Mouse (Mus musculus) midbrain, embryonic 14.5 days (tissue): ENCODE measurements around the gene Eme1. TPM values are rescaled to one million over a fixed set of nuclear protein-coding genes. Genes with fewer than 3 reads are reported as not detected.

Experiments used
- ATAC-seq: fragments of 200-750 bp; cut with Nextera tagmentation; 2 replicates; pipeline ENCODE4 v1.8.0; 2017; ENCODE audit warnings: moderate number of reproducible peaks, moderate library complexity; ENCODE audit not compliant: low FRiP score, low TSS enrichment
- DNase-seq: peaks from one replicate; pipeline ENCODE4 v3.0.0-alpha.2; 2015
- H3K27ac ChIP-seq: fragments of 300-500 bp; sonication (generic); replicated peaks from 2 replicates; pipeline ENCODE4 v1.5.1; 2014; ENCODE audit warnings: mild to moderate bottlenecking, low read depth, low read length, moderate library complexity
- H3K27me3 ChIP-seq: fragments of 300-500 bp; sonication (generic); 2 replicates; pipeline ENCODE4 v1.6.1; 2014; ENCODE audit warnings: low read length, control low read depth, mixed read lengths; ENCODE audit not compliant: control insufficient read depth, insufficient read depth
- H3K36me3 ChIP-seq: fragments of 300-500 bp; sonication (generic); 2 replicates; pipeline ENCODE4 v1.6.1; 2014; ENCODE audit warnings: low read length, control low read depth; ENCODE audit not compliant: control insufficient read depth, insufficient read depth
- H3K4me1 ChIP-seq: fragments of 300-500 bp; sonication (generic); 2 replicates; pipeline ENCODE4 v1.6.1; 2014; ENCODE audit warnings: mild to moderate bottlenecking, antibody characterized with exemption, low read length, control low read depth; ENCODE audit not compliant: control insufficient read depth, insufficient read depth
- H3K4me2 ChIP-seq: fragments of 300-500 bp; sonication (generic); 2 replicates; pipeline ENCODE4 v1.6.1; 2014; ENCODE audit warnings: mild to moderate bottlenecking, low read length, moderate library complexity
- H3K4me3 ChIP-seq: fragments of 300-500 bp; sonication (generic); replicated peaks from 2 replicates; pipeline ENCODE4 v1.5.1; 2014; ENCODE audit warnings: low read depth, low read length
- H3K9ac ChIP-seq: fragments of 300-500 bp; sonication (generic); replicated peaks from 2 replicates; pipeline ENCODE4 v1.6.1; 2014; ENCODE audit warnings: mild to moderate bottlenecking, low read length, moderate library complexity
- H3K9me3 ChIP-seq: fragments of 300-500 bp; sonication (generic); 2 replicates; pipeline ENCODE4 v1.6.1; 2016; ENCODE audit warnings: low read length, control low read depth, mixed read lengths; ENCODE audit not compliant: control insufficient read depth
- WGBS: fragments of 180-500 bp; shearing (Covaris S2); extraction: QIAGEN DNeasy Blood & Tissue Kit; methylation state at CpG from one replicate; pipeline ENCODE4 v1.1.7; 2014; 5-methylcytosine and 5-hydroxymethylcytosine counted together
- polyA plus RNA-seq: library from polyadenylated mRNA; unstranded; fragments of >200 nt; fragmentation: Nextera tagmentation; extraction: Ambion mirVana; gene quantifications from 2 replicates; pipeline ENCODE4 v1.2.1, GENCODE M21; 2014

The Eme1 gene
- polyA plus RNA-seq, 1 experiment from 2014 or later, result 4.4 TPM

DNA sequence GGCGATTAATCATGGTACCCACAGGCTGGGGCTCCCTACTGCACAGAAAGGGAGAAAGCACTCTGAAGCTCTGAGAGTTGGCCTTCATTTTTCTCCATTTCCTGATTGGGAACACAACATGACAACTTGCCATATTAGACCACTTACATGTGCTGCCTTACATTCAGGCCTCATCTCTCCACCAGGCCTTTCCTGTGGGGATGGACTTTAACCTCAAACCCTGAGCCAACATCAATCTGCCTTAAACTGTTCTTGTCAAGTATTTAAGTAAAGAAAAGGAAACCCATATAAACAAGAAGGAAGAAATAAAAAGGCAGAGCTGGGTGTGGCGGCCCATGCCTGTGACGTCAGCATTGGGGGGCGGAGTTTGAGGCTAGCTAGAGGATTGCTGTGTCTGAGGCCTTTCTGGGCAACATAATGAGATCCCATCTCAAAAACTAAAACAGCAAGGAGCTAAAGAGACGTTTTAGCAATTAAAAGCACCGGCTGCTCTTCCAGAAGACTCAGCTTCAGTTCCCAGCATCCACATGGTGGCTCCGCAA lies 57.4 kb downstream of the Eme1 start:
- H3K36me3 ChIP-seq, result no peaks in the 10 kb centered on the region
- ATAC-seq (no peak), DNase-seq (no peak)
- H3K4me1 ChIP-seq, result peaks cover 1% of the 10 kb centered on the region; the same call in 1 of the 2 replicates
- no peaks in the 10 kb centered on the region for H3K27me3 ChIP-seq
- 70% methylated on average over 7 of the region's 7 CpGs for WGBS
- H3K9me3 ChIP-seq, result no peaks in the 10 kb centered on the region
- H3K9ac ChIP-seq, result no peak overlapping the region
- H3K4me3 ChIP-seq, result no peak overlapping the region
- H3K27ac ChIP-seq, result no peak overlapping the region
- H3K4me2 ChIP-seq, result no peak overlapping the region

Other genes starting within 250 kb of the Eme1 start
- 20.1 and 22.7 TPM in 2 replicates for gene Cacna1g, start 179.8 kb downstream of the Eme1 start, polyA plus RNA-seq
- 0.42 and 0.54 TPM in 2 replicates for gene Spata20, start 167.8 kb downstream of the Eme1 start, polyA plus RNA-seq
- gene Epn3, start 154.0 kb downstream of the Eme1 start, polyA plus RNA-seq, result 0.23 and 0.43 TPM in 2 replicates
- 2.1 and 3.3 TPM in 2 replicates for gene Mycbpap, start 132.2 kb downstream of the Eme1 start, polyA plus RNA-seq
- 5.9 and 8.0 TPM in 2 replicates for gene Rsad1, start 104.7 kb downstream of the Eme1 start, polyA plus RNA-seq
- 0.18 TPM in 1 of 2 replicates, not detected in the other for gene Chad, start 88.9 kb downstream of the Eme1 start, polyA plus RNA-seq
- gene Acsf2, start 52.1 kb downstream of the Eme1 start, polyA plus RNA-seq, result 1.1 and 2.0 TPM in 2 replicates
- 118 and 138 TPM in 2 replicates for gene Lrrc59, start 24.2 kb downstream of the Eme1 start, polyA plus RNA-seq
- gene Mrpl27, start 197 bp downstream of the Eme1 start, polyA plus RNA-seq, result 115 and 131 TPM in 2 replicates
- gene Xylt2, start 23.6 kb upstream of the Eme1 start, polyA plus RNA-seq, result 11.0 and 13.0 TPM in 2 replicates
- not detected in 2 replicates for gene Gm11541, start 50.5 kb upstream of the Eme1 start, polyA plus RNA-seq
- gene Cdc34b, start 87.8 kb upstream of the Eme1 start, polyA plus RNA-seq, result 0.24 TPM in 1 of 2 replicates, not detected in the other
- not detected in 2 replicates for gene Tmem92, start 128.7 kb upstream of the Eme1 start, polyA plus RNA-seq